In genomic region chr4:136789821-136790220, GRCm38 (mm10) we compare ENCODE assay signal across 12 mouse cellular contexts. TPM values are rescaled to one million over a fixed set of nuclear protein-coding genes. Genes with fewer than 3 reads are reported as not detected.
A peak's percentile ranks its signal among the peaks of the same experiment; 100 is the strongest.
DNase-seq lines count a peak whose midpoint lies in the region; TF ChIP-seq lines count a peak whose summit lies in the region.
"Had no signal": no experiment of that assay in that cellular context is flagged by ENCODE, and none has a peak within 500 bp of the region (broad histone marks: within the 10 kb centered on the region; RNA-seq: fewer than 3 reads in every experiment).

No protein-coding gene starts in this region.

- intact Hi-C loops in gastrocnemius, postnatal 14 days (cut with DNase I; ENCODE audit: low total_unique reads): no loop called here

- no peak for TF ChIP-seq POLR2A in thymus, adult 2 months (IDR thresholded peaks at IDR 0.05; ENCODE audit: control insufficient read depth, extremely low read depth, insufficient read depth, low read length, poor library complexity)

- TF ChIP-seq CTCF in thymus, adult 2 months (IDR thresholded peaks at IDR 0.05; ENCODE audit: borderline replicate concordance, control insufficient read depth, extremely low read depth, insufficient read depth, low read length, poor library complexity): no peak

- peak; percentile 46 for DNase-seq in gastrocnemius, adult 18-20 months (ENCODE audit: low spot score)
- no peak for DNase-seq in gastrocnemius, adult 8-10 months (ENCODE audit: low spot score in 2 of 2)
- peak; percentile 49 for DNase-seq in Muller cell, postnatal 12 days (ENCODE audit: inconsistent ontology term)
- peak; percentile 66 for DNase-seq in gastrocnemius, postnatal 14 days
- peak; percentile 81 for DNase-seq in kidney, postnatal 14 days
- no peak for DNase-seq in thymus, postnatal 0 days (ENCODE audit: low spot score)
- no peak for DNase-seq in thymus, adult 2 months
- no peak for DNase-seq in spleen, postnatal 14 days (ENCODE audit: low spot score in 2 of 2)
- DNase-seq: B cell, adult 2 months had no signal

- no peak overlapping the region for H3K27ac ChIP-seq in thymus, adult 2 months (ENCODE audit: control insufficient read depth, insufficient read depth, low read length)
- H3K27ac ChIP-seq: hindbrain, embryonic 15.5 days; liver, embryonic 15.5 days had no signal

- H3K36me3 ChIP-seq in thymus, adult 2 months (ENCODE audit: control insufficient read depth, insufficient read depth, low read length): no peaks in the 10 kb centered on the region
- H3K36me3 ChIP-seq: hindbrain, embryonic 15.5 days; liver, embryonic 15.5 days had no signal

- H3K4me3 ChIP-seq in thymus, adult 2 months (ENCODE audit: control insufficient read depth, insufficient read depth, low read length): no peak overlapping the region
- H3K4me3 ChIP-seq: hindbrain, embryonic 15.5 days; liver, embryonic 15.5 days had no signal

- 62% methylated on average over 6 of the region's 6 CpGs for WGBS in thymus, adult 2 months

- H3K4me1 ChIP-seq in thymus, adult 2 months (replicated peaks; ENCODE audit: control insufficient read depth, insufficient read depth, low read length): peaks cover 6% of the 10 kb centered on the region
- H3K4me1 ChIP-seq: liver, embryonic 15.5 days had no signal

- no peaks in the 10 kb centered on the region for H3K27me3 ChIP-seq in thymus, adult 2 months (ENCODE audit: control insufficient read depth, insufficient read depth, low read length)
- H3K27me3 ChIP-seq: hindbrain, embryonic 15.5 days; liver, embryonic 15.5 days had no signal

RNA-seq across cellular contexts. Expression of gene Ephb2, which starts 46.0 kb away (rescaled TPM):
- total RNA-seq in gastrocnemius, adult 18-20 months (2021): under 1 TPM; 0.53 to 0.74 TPM
- under 1 TPM in 3 of 4 experiments, not detected in 1; 0.24 to 0.75 (median 0.56) TPM for total RNA-seq in gastrocnemius, adult 8-10 months (2022)
- total RNA-seq in gastrocnemius, postnatal 14 days (2021): 1 to 10 TPM; 1.2 to 4.2 TPM
- polyA plus RNA-seq in thymus, postnatal 0 days (2015; fragmentation: Nextera tagmentation; extraction: Ambion mirVana): 2.6 and 3.3 TPM in 2 replicates
- polyA plus RNA-seq in thymus, adult 2 months (2012; rRNA removed): 15.4 and 24.1 TPM in 2 replicates
- total RNA-seq: neutrophil, adult 5-6 weeks had no signal

Comparison
In these comparisons a context has a peak if more than half of its experiments do, and no peak if none do; other contexts are left out.
1. DNase-seq: peak in gastrocnemius, adult 18-20 months (single experiment), Muller cell, postnatal 12 days (single experiment), gastrocnemius, postnatal 14 days (single experiment) and kidney, postnatal 14 days (single experiment); none in gastrocnemius, adult 8-10 months (0 of 2), thymus, postnatal 0 days (single experiment), thymus, adult 2 months (single experiment) and spleen, postnatal 14 days (0 of 2).